Mouse (Mus musculus): ENCODE results near the gene Olfr730.

The Olfr730 gene

GRCm38 (mm10) chr14:50188098-50188497 is at the start of gene Olfr730:
Gene Olfr730, minus strand, starts transcription at chr14:50188198.
- DNase-seq (ENCODE audit: low read depth, low spot score), result no peak

- no peak for DNase-seq (ENCODE audit: low read depth, low spot score)
Measured at GRCm38 (mm10) chr14:50152810-50153209, 35.2 kb downstream of the Olfr730 start, which contains the start of gene Olfr729. Gene Olfr729, minus strand, starts transcription at chr14:50152910.

GRCm38 (mm10) chr14:50142580-50142979 is 45.4 kb downstream of the Olfr730 start, which contains the start of gene Olfr728:
Gene Olfr728, minus strand, starts transcription at chr14:50142680.
- no peak for DNase-seq (ENCODE audit: low read depth, low spot score)

Measured in R1 (cell line).